Mouse (Mus musculus) mouse trophoblast stem cell (cell line): Measurements from ENCODE around the gene Dot1l.

ENCODE experiments used
- in situ Hi-C, 2 experiments: fragments of 300-500 bp; cut with MseI, MboI; formaldehyde crosslinking; loops; 2 replicates in 1 of 2; 3 replicates in 1 of 2; pipeline ENCODE4 v1.15.1; 2025

Dot1l gene

DNA sequence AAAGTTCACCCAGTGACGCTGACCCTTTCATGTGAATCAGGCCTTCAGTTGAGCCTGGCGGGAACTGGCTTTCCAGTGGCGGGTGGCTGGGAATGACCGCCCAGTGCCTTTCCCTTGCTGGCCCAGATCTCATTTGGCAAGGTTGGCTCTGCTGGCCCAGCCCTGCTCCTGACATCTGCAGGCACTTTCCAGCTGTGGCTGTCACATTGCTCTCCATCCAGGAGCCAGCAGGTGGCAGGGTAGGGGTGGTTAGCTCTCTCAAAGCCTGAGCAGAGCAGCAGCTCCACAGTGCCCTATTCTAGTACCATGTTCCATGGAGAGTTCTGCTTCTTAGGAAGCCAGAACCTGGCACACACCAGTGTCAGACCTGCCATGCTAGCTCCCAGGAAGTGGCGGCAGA, 2.7 kb downstream of the Dot1l start:
- in situ Hi-C loops = no loop called here

DNA sequence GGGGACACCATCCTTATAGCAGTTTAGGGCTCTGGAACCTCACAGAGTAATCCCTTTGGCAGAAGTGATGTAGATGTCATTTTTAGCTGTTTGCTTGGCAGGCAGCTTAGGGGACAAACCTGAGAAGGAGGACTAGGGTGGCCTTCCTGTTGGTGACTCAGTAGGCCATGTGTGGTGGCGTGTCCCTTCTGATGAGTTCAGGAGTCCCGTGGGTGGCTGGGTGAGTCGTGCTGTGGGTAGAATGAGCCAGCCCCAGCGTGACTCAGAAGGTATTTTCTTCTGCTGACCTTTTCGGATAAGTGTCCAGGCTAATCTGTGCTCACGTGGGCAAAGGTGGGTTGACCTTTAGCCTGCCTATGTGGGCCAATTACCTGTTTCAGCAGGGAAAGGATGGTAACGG, 3.6 kb downstream of the Dot1l start:
- in situ Hi-C loops = no loop called here

DNA sequence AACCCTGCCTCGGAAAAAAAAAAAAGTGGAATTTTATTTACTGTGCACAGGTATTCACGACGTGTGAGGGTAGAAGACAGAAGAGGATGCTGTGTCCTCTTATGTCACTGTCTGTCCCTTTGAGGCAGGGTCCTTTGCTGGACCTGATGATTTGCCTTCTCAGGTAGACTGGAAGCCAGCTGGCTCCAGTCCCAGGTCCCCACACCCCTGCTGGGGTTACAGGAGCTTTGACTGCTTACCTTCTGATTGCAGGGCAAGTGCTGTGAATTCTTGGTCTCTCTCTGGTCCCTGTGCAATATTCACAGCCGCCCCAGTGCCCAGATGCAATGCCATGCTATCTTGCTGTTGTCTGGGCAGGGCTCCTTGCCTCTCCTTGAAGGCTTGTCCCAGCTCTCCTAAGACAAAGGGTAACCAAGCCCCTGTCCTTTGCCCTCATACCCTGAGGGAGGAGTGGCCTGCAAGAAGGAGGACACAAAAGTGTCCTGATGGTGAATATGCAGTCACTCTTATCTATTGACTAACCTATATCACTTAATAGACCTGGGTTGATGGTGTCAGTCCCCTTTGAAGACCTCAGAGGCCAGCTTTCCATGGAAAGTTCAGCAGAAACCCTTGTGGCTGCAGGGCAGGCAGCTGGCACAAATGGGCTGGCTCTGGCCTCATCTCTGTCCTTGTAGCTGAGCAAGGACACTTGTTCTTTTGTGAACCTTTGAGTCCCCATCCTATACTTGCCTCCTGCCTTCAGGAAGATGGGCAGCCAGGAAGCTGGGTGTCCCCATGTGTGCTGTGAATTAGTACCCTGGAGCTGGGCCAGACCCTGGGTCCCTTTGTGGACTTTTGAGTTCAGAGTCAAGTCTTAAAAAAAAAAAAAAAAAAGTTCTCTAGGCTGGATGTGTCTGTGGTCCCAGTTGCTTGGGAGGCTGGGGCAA, 5.9 kb downstream of the Dot1l start:
- in situ Hi-C loops = no loop called here

DNA sequence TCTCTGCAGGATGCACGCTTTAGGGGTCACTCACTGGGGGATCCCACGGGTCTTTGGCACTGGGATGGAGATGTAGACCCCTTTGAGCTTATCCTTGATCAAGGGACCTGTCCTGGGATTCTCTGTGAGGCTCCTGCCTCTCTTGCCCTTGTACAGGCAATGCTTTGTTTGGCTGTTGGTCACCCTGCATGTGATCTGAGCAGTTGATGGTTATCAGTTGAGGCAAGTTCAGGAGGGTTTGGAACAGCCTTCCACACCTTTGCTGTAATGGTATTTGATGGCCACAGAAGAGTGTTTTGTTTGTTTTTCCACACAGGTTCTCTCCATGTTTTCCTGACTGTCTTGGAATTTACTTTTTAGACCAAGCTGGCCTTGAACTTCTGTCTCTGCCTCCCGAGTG, 6.8 kb downstream of the Dot1l start:
- in situ Hi-C loops = no loop called here

DNA sequence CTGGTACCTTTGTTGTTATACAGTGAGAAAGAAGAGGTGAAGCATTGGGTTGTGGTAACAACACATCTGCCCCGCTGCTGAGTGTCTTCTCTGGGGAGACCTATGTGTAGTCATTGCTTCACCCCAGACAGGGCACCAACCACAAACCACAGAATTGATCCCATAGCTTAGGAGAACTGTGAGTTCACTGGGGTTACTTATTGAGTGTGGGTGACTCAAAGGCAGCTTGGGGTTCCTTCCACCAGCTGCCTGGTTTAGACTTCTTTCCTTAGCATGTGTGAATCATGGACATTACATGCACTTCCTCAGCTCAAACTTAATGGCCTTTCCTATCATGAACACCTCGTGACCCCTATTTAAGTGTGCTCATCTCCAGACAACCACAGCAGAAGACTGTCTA, 8.5 kb downstream of the Dot1l start:
- in situ Hi-C loops = no loop called here

DNA sequence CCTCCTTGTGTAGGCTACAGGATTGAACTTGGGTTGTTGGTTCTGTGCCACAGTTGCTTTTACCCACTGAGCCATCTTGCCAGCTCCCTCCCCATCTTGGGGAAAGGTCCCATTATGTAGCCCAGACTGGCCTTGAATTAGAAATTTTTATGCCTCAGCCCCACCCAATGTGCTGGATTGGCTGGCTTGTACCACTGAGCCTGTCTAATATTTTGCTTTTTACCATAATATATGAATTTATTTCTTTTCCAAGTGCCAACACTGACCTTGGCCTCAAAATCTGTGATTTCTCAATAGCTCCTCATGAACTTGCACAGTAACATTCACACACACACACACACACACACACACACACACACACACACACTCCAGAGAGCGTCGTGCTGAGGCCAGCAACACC, 10.7 kb downstream of the Dot1l start:
- in situ Hi-C loops = no loop called here

DNA sequence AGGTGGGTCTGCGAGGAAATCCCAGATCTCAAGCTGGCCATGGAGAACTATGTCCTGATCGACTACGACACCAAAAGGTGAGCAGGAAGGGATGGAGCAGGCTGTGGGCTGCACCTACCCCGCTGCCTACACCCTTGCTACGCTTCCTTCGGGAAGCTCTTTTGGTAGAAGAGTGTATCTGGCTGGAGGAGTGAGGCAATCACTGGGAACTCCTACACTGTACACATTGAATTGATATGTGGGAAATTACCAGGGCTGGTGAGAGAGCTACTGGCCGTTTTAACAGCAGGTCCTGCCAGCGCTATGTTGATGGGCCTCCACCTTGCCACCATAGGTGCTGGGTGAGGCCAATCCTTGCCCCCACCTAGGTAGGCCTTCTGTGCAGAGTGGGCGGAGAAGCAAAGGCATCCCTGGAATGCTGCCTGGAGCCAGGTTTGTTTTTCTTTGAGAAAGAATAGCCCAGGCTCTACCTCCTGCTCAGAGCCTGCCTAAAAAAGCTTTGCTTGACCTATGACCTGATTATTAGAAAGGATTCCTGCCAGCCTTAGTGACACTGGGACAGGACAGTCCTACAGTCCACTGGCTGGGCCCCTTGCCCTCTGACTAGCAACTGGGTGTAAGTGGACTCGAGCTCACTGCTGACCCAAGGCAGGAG, 11.3 kb downstream of the Dot1l start:
- in situ Hi-C loops = no loop called here

DNA sequence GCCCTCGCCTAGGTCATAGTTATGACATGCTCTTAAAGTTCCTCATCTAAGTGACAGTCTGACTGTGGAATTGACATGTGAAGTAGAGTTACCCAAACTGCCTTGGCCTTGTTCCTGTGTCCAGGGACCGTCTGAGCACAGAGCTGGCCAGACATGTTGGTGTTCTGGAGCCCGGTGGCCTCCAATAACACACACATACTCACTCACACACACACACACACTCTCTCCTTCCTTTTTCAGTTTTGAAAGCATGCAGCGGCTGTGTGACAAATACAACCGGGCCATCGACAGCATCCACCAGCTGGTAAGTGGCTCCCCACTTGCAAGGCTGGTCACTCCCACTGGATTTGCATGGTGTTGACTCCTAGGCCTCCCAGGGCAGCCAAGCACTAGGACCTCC, 13.4 kb downstream of the Dot1l start:
- in situ Hi-C loops = no loop called here

DNA sequence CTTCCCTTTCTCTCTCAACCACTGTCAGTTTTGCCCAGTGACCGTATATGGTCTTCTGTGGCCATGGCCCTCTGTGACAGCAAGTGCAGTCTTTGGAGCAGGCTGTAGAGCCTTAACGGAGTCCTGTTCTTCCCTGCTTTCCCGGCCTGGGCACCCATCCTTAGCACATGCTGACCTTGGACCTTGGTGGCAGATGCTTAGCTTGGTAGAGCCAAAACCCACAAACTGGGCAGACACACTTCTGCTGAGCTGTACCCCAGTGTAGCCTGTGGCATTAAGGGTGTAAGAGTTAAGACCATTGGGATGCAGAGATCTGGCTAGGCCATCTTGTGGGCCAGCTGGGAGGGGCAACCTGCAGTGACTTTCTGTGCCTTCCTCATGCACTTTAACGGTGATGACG, 18.8 kb downstream of the Dot1l start:
- in situ Hi-C loops = no loop called here

DNA sequence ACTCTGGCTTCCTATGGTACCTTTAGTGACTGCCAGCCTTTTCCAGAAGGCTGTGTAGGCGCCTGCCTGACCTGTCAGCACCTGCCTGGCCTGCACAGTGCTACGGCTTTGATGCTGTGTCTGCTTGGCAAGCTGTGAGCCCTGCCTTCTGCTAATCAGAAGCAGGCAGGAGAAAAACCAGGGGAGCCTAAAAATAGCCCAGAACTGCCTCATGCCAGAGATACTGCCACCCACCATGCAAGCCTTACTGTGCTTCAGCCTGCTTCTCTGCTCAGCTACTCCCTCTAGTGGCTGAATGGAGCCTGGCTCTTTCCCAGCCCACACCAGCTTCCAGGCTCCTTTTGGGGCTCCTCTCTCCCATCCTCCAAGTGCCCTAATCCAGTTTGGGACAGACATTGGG, 19.5 kb downstream of the Dot1l start:
- in situ Hi-C loops = no loop called here

DNA sequence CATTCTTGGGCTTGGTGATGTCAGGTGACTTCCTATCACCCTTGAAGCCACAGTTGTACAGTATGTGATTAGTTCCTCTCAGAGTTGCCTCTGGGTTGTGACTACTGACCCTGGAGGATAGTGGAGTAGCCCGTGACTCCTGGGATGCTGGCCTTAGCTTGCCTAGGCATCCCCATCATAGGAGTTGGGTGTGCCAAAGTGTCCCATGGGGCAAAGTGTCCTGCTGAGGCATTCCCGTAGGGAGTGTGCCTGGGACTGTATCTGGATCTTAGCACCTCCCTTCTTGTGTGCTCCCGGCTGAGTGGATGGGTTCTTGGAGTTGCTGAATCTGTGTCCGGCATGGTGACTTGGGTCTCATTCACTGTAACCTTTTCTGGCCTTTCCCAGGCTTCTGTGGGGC, 20.0 kb downstream of the Dot1l start:
- in situ Hi-C loops = no loop called here

DNA sequence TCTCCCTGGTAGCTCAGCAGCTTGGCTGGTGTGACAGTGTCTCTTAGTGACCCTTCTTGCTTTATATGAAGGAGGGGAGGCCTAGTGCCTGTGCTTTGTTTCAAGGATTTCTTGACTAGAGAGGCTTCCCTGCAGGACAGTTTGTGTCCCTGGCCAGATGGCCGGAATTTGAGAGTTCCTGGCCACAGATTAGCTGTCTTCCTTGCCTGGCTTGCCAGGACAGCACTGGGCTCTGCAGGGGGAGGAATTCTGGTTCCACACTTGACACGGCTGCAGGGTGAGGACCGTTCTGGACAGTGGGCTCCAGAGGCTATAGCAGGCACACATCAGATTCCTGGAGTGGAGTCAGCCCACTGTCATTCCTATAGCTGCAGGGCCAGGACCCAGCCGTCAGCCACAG, 20.7 kb downstream of the Dot1l start:
- in situ Hi-C loops = no loop called here

DNA sequence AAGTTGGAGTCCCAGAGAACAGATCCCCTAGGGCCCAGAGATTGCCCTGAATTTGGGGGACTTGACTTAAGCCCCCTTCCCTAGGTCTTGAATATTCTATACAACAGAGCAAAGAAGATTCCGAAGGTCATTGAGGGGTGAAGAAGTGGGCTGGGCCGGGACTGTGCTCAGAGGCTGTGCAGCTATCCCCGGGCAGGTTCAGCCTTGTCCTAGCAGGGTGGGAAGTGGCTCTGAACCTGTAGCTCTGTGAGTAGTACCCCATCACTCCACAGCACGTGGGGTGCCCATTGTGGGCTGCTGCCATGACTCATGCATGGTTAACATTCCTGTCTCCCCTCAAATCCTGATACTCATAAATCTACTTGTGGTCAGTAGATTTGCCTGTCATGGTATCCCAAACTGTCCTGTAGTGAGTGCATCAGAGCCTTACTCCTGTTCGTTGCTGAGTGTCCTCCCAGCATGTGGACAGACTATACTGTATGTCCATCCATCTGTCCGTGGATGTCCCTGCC, 21.4 kb downstream of the Dot1l start:
- in situ Hi-C loops = no loop called here

DNA sequence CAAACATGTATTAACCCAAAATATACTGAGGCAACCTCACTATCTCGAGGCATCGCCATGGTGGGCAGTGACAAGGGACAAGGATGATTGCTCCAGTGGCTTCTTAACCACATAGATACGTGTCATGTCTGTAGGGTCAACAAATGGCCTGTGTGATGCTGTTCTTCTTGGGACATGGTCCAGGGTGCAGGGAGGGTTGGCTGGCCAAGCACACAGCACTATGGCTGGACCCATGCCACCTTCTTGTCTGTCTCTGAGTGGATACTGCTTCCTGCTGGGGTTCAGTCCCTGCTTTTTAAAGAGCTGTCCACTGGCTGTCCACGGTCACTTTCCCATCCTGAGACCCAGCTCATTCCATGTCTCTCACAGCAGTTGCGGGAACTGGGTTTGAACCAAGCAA, 22.1 kb downstream of the Dot1l start:
- in situ Hi-C loops = no loop called here

DNA sequence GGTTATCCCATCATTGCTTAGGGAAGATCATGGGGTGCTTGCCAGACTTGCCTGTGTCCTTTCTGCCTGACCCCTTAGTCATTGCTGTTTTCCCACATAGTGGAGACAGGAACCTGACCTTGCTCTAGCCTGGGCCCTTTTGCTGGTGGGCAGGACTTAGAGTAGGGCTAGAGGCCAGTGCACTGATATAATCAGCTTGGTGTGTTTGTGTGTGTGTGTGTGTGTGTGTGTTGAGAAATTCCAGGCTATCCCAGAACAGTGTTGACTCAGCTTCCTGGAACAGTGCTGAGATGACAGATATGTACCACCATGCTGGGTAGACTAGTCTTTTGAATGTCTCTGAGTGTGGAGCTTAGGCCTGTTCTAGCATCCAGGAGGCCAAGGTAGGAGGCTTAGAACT, 24.6 kb downstream of the Dot1l start:
- in situ Hi-C loops = no loop called here

DNA sequence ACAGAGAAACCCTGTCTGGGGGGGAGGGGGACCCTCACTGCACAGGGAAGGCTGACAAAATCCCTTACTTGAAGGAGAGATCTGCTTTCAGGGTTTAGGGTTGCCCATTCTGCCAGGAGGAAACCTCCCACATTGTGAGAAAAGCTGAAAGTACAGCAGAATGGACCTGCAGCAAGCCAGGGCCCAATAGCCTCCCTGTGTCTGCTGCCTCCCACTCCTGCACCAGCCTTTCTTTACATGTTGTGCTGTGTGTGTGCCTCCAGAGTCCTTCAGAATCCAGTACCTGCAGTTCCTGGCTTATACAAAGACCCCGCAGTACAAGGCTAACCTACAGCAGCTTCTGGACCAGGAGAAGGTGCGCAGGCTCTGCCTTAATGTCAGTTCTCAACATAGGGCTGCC, 29.3 kb downstream of the Dot1l start:
- in situ Hi-C loops = no loop called here

DNA sequence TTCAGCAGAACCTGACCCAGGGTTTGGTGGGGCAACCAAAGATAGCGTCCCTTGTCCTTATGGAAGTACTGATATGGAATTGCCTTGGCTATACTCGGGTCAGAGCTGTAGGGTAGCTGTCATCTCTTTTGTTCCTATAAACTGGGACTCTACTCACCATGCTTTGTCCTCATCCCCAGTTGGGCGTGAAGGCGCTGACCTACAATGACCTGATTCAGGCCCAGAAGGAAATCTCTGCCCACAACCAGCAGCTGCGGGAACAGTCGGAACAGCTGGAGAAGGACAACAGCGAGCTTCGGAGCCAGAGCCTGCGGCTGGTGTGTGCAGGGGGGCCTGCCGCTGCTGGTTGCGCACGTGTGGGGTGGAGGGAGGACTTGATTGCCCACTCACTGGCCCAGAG, 29.9 kb downstream of the Dot1l start:
- in situ Hi-C loops = no loop called here

DNA sequence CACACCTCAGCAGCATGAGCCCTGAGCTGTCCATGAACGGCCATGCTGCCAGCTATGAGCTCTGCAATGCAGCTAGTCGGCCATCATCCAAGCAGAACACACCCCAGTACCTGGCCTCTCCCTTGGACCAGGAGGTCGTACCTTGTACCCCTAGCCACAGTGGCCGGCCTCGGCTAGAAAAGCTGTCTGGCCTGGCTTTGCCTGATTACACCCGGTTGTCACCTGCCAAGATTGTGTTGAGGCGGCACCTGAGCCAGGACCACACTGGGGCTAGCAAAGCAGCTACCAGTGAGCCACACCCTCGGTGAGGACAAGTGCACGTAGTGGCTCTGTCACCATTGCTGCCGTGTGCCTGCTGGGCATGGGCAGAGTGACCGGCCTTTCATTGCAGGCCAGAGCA, 31.0 kb downstream of the Dot1l start:
- in situ Hi-C loops = no loop called here

DNA sequence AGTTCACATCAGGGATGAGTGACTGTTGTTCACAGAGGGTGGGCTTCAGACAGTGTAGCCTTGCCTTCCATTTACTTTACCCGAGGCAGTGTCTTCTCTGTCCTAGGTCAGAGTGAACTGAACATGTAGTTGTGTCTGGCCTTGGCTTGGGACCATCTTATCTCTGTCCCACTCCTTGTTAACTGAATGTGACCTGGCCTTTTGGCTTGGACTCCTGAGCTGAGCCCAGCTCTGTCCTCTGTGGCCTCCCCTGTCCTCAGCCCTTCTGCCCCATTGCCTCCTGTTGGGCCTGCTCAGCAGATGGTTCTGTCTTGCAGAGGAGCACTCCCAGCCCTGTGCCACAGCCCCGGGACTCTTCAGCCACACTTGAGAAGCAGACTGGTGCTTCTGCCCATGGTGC, 32.5 kb downstream of the Dot1l start:
- in situ Hi-C loops = no loop called here

DNA sequence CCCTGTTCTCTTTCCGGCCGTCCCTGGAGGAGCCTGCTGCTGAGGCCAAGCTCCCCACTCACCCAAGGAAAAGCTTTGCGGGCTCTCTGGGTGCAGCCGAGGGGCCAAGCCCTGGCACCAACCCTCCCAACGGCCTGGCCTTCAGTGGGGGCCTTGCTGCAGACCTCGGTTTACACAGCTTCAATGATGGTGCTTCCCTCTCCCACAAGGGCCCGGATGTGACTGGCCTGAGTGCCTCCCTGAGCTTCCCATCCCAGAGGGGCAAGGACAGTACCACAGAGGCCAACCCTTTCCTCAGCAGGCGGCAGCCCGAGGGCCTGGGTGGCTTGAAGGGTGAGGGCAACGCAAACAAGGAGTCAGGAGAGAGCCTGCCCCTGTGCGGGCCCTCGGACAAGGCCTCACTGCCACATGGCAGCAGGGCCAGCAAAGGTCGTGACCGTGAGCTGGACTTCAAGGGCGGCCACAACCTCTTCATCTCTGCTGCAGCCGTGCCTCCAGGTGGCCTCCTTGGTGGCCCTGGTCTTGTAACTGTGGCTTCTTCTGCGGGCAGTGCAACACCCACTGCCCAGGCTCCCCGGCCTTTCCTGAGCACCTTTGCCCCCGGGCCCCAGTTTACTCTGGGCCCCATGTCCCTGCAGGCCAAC, 35.9 kb downstream of the Dot1l start:
- in situ Hi-C loops = no loop called here

DNA sequence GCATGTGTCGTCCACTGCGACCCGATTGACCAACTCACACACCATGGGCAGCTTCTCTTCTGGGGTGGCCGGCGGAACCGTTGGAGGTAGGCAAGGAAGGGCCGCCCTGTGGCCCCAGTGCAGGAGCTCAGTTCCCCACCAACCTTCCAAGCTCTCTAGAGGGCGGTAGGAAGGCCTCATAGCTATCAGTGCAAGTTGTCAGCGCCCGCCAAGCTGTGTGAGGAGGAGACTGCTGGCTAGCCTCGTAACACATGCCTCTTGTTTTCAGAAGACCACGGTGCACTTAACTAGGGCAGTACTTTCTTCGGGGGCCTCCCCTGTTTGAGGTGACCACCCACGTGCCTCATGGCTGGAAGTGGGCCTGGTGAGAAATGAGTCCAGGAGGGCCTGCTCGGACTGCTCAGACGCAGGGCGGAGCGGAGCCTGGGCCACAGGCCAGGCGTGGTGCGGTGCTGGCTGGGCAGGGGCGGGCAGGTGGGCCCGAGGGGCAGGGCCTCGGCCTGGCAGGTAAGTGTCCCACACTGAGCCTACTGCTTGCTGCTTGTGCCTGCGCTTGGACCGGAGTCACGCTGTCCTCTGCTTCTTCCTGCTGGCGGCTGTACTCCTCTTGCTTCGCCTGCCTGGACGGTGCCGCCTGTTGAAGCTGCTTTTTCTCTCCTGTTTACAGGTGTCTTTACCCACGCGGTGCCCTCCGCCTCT, 36.6 kb downstream of the Dot1l start:
- in situ Hi-C loops = no loop called here
